Mouse (Mus musculus) MEL (cell line): Measurements from ENCODE around the gene Slc32a1. TPM values are rescaled to one million over a fixed set of nuclear protein-coding genes. Genes with fewer than 3 reads are reported as not detected.

Source experiments
- DNase-seq: peaks from one replicate; pipeline ENCODE4 v3.0.0; 2011; ENCODE audit warnings: low read depth, low spot score
- H3K27ac ChIP-seq: 2 replicates; pipeline ENCODE4 v1.5.1; 2012; ENCODE audit warnings: low read depth, mild to moderate bottlenecking, control low read depth, low read length, moderate library complexity; ENCODE audit not compliant: control insufficient read depth
- H3K27me3 ChIP-seq, 2 experiments: fragments of 150-350 bp in 1 of 2; sonication (generic) in 1 of 2; 2 replicates each; pipeline ENCODE4 v1.6.1; 2012; ENCODE audit warnings: low read length in 2 of 2, mild to moderate bottlenecking in 2 of 2, improper control_type of control experiment in 1 of 2, moderate library complexity in 1 of 2; ENCODE audit not compliant: insufficient read depth in 2 of 2, control insufficient read depth in 1 of 2
- H3K36me3 ChIP-seq, 2 experiments: 2 replicates each; pipeline ENCODE4 v1.6.1; 2012 to 2014; ENCODE audit warnings: low read length in 2 of 2, improper control_type of control experiment in 1 of 2, inconsistent platforms in 1 of 2, mild to moderate bottlenecking in 1 of 2; ENCODE audit not compliant: insufficient read depth in 2 of 2, control insufficient read depth in 1 of 2
- H3K4me1 ChIP-seq, 2 experiments: fragments of 150-350 bp in 1 of 2; sonication (generic) in 1 of 2; 2 replicates each; pipeline ENCODE4 v1.6.1; 2012; ENCODE audit warnings: low read length in 2 of 2, improper control_type of control experiment in 1 of 2, mild to moderate bottlenecking in 1 of 2; ENCODE audit not compliant: insufficient read depth in 2 of 2, control insufficient read depth in 1 of 2
- H3K4me3 ChIP-seq, 2 experiments: fragments of 150-350 bp in 1 of 2; sonication (generic) in 1 of 2; 2 replicates each; pipeline ENCODE4 v1.5.1; 2012; ENCODE audit warnings: low read depth in 2 of 2, low read length in 2 of 2, mild to moderate bottlenecking in 2 of 2, moderate library complexity in 2 of 2, control low read depth in 1 of 2, improper control_type of control experiment in 1 of 2; ENCODE audit not compliant: control insufficient read depth in 1 of 2, insufficient read depth in 1 of 2
- H3K79me2 ChIP-seq: 2 replicates; pipeline ENCODE4 v1.6.1; 2012; ENCODE audit warnings: mild to moderate bottlenecking, low read length, moderate library complexity; ENCODE audit not compliant: control insufficient read depth, poor library complexity, insufficient read depth
- H3K9ac ChIP-seq: 2 replicates; pipeline ENCODE4 v1.6.1; 2012; ENCODE audit warnings: low read depth, mild to moderate bottlenecking, control low read depth, low read length, moderate library complexity; ENCODE audit not compliant: control insufficient read depth, poor library complexity, severe bottlenecking
- H3K9me3 ChIP-seq: fragments of 150-350 bp; sonication (generic); replicated peaks from 2 replicates; pipeline ENCODE4 v1.6.1; 2012; ENCODE audit warnings: mild to moderate bottlenecking, low read length, improper control_type of control experiment, moderate library complexity; ENCODE audit not compliant: insufficient read depth
- CHD1 ChIP-seq: IDR thresholded peaks from 2 replicates; pipeline ENCODE4 v1.6.1; 2012; ENCODE audit warnings: low read depth, mild to moderate bottlenecking, inconsistent platforms, low read length, improper control_type of control experiment
- CHD2 ChIP-seq: IDR thresholded peaks from 2 replicates; pipeline ENCODE4 v1.6.1; 2011; ENCODE audit warnings: low read length, improper control_type of control experiment
- E2F4 ChIP-seq: IDR thresholded peaks from 2 replicates; pipeline ENCODE4 v1.6.1; 2011; ENCODE audit warnings: low read depth, low read length, improper control_type of control experiment, borderline replicate concordance
- ELF1 ChIP-seq: IDR thresholded peaks from 2 replicates; pipeline ENCODE4 v1.6.1; 2014; ENCODE audit warnings: low read depth, mild to moderate bottlenecking, inconsistent platforms, low read length, improper control_type of control experiment, moderate library complexity
- EP300 ChIP-seq, 2 experiments: IDR thresholded peaks; 2 replicates each; pipeline ENCODE4 v1.6.1; 2011; ENCODE audit warnings: improper control_type of control experiment in 2 of 2, low read length in 2 of 2, low read depth in 1 of 2, mild to moderate bottlenecking in 1 of 2
- GATA1 ChIP-seq: IDR thresholded peaks from 2 replicates; pipeline ENCODE4 v1.6.1; 2011; ENCODE audit warnings: low read depth, low read length, improper control_type of control experiment
- HCFC1 ChIP-seq: IDR thresholded peaks from 2 replicates; pipeline ENCODE4 v1.6.1; 2012; ENCODE audit warnings: low read depth, mild to moderate bottlenecking, inconsistent platforms, low read length, improper control_type of control experiment, moderate library complexity
- JUND ChIP-seq: IDR thresholded peaks from 2 replicates; pipeline ENCODE4 v1.6.1; 2011; ENCODE audit warnings: low read depth, mild to moderate bottlenecking, improper control_type of control experiment, low read length
- MAX ChIP-seq: IDR thresholded peaks from 2 replicates; pipeline ENCODE4 v1.6.1; 2011; ENCODE audit warnings: low read length, improper control_type of control experiment
- MEF2A ChIP-seq: IDR thresholded peaks from 2 replicates; pipeline ENCODE4 v1.6.1; 2014; ENCODE audit warnings: low read depth, mild to moderate bottlenecking, inconsistent platforms, low read length, improper control_type of control experiment; ENCODE audit not compliant: poor library complexity, insufficient replicate concordance, severe bottlenecking; ENCODE audit errors: extremely low read depth
- MYC ChIP-seq: IDR thresholded peaks from 2 replicates; pipeline ENCODE4 v1.6.1; 2011; ENCODE audit warnings: low read depth, mild to moderate bottlenecking, low read length, improper control_type of control experiment, moderate library complexity
- NELFE ChIP-seq: IDR thresholded peaks from 2 replicates; pipeline ENCODE4 v1.6.1; 2011; ENCODE audit warnings: low read depth, low read length, improper control_type of control experiment
- SIN3A ChIP-seq: IDR thresholded peaks from 2 replicates; pipeline ENCODE4 v1.6.1; 2012; ENCODE audit warnings: low read length, improper control_type of control experiment, inconsistent platforms
- SMC3 ChIP-seq: IDR thresholded peaks from 2 replicates; pipeline ENCODE4 v1.6.1; 2011; ENCODE audit warnings: low read depth, low read length, improper control_type of control experiment
- TCF12 ChIP-seq: IDR thresholded peaks from 2 replicates; pipeline ENCODE4 v1.6.1; 2014; ENCODE audit warnings: low read depth, mild to moderate bottlenecking, inconsistent platforms, low read length, improper control_type of control experiment, moderate library complexity
- UBTF ChIP-seq: IDR thresholded peaks from 2 replicates; pipeline ENCODE4 v1.6.1; 2012; ENCODE audit warnings: low read depth, mild to moderate bottlenecking, inconsistent platforms, low read length, improper control_type of control experiment, moderate library complexity, borderline replicate concordance; ENCODE audit not compliant: insufficient read depth
- USF1 ChIP-seq: IDR thresholded peaks from 2 replicates; pipeline ENCODE4 v1.6.1; 2014; ENCODE audit warnings: low read depth, mild to moderate bottlenecking, inconsistent platforms, low read length, improper control_type of control experiment, moderate library complexity
- USF2 ChIP-seq, 2 experiments: IDR thresholded peaks; 2 replicates each; pipeline ENCODE4 v1.6.1; 2011 to 2012; ENCODE audit warnings: improper control_type of control experiment in 2 of 2, low read length in 2 of 2, borderline replicate concordance in 1 of 2, inconsistent platforms in 1 of 2, low read depth in 1 of 2, mild to moderate bottlenecking in 1 of 2; ENCODE audit not compliant: insufficient read depth in 1 of 2
- ZKSCAN1 ChIP-seq: IDR thresholded peaks from 2 replicates; pipeline ENCODE4 v1.6.1; 2012; ENCODE audit warnings: low read depth, mild to moderate bottlenecking, inconsistent platforms, low read length, improper control_type of control experiment, moderate library complexity
- ZMIZ1 ChIP-seq: IDR thresholded peaks from 2 replicates; pipeline ENCODE4 v1.6.1; 2012; ENCODE audit warnings: low read depth, mild to moderate bottlenecking, inconsistent platforms, low read length, improper control_type of control experiment, moderate library complexity
- polyA plus RNA-seq, 2 experiments: library from polyadenylated mRNA; stranded (reverse) in 1 of 2; unstranded in 1 of 2; fragments of >175 nt in 1 of 2; fragments of >200 nt in 1 of 2; gene quantifications; 2 replicates each; pipeline versions ENCODE4 v1.2.1 to v1.2.4; 2012; ENCODE audit warnings: low replicate concordance in 2 of 2, low read depth in 1 of 2; ENCODE audit not compliant: insufficient read length in 2 of 2, insufficient read depth in 1 of 2, missing spikeins in 1 of 2
- total RNA-seq: library from RNA; depleted of rRNA; stranded (reverse); fragments of 300-350 nt; gene quantifications from 2 replicates; pipeline ENCODE4 v1.2.3, GENCODE M21; 2012; rRNA removed

Gene Slc32a1
- total and polyA plus RNA-seq, 3 experiments: not detected

DNA sequence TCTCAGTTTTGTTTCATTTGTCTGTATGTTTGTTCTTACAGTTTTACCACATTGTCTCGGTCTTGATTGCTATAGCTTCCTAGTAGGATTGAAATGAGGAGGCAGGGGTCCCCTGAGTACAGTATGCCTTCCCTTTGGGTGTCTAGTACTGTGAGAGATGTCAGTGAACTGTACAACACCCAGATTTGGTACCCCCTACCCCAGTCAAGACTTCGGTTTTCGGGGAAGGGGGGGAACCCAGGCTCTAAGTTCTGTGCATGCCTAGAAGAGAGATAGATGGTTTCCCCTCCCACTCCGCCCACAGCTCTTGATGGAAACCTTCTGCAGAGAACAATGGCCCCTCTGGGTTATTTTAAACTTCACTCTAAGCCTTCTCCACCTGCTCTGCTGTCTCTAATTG lies 54.5 kb downstream of the Slc32a1 start, which contains the start of gene Ppp1r16b:
Gene Ppp1r16b, plus strand, starts transcription at position 301 of the 400 bp plus-strand sequence.
- H3K9me3 ChIP-seq: no peaks in the 10 kb centered on the region
- no peak for DNase-seq
- H3K27ac ChIP-seq: no peak within 1 kb of the TSS
- TF ChIP-seq SIN3A: no peak
- TF ChIP-seq MEF2A: no peak
- no peak for TF ChIP-seq MYC
- no peak for TF ChIP-seq USF1
- TF ChIP-seq JUND: no peak
- no peak for TF ChIP-seq GATA1
- no peak for TF ChIP-seq E2F4
- TF ChIP-seq EP300 (IDR thresholded peaks at IDR 0.05; ENCODE audit: low read depth in 1 of 2, low read length in 2 of 2): no peak
- no peak for TF ChIP-seq MAX
- TF ChIP-seq ELF1: no peak
- TF ChIP-seq HCFC1: no peak
- TF ChIP-seq UBTF: no peak
- no peak for TF ChIP-seq ZMIZ1
- TF ChIP-seq CHD2: no peak
- TF ChIP-seq SMC3: no peak
- TF ChIP-seq CHD1: no peak
- no peak for TF ChIP-seq TCF12
- TF ChIP-seq USF2 (IDR thresholded peaks at IDR 0.05; ENCODE audit: borderline replicate concordance in 1 of 2, insufficient read depth in 1 of 2, low read depth in 1 of 2, low read length in 2 of 2): no peak
- TF ChIP-seq NELFE: no peak
- no peak for TF ChIP-seq ZKSCAN1
- H3K36me3 ChIP-seq: no peaks in the 10 kb centered on the region
- no peaks in the 10 kb centered on the region for H3K79me2 ChIP-seq
- no peaks in the 10 kb centered on the region for H3K4me1 ChIP-seq
- no peaks in the 10 kb centered on the region for H3K27me3 ChIP-seq
- no peak within 1 kb of the TSS for H3K4me3 ChIP-seq
- no peak within 1 kb of the TSS for H3K9ac ChIP-seq

Other genes starting within 250 kb of the Slc32a1 start
- not detected in 2 replicates for gene Snhg11, start 235.1 kb upstream of the Slc32a1 start, total RNA-seq
- gene Snhg11, start 235.1 kb upstream of the Slc32a1 start, polyA plus RNA-seq: under 1 TPM in 1 of 2 experiments, not detected in 1; 0.06 TPM
- gene Ralgapb, start 200.9 kb upstream of the Slc32a1 start, total RNA-seq: 15.0 and 15.6 TPM in 2 replicates
- 100 to 1,000 TPM in 1 of 2 experiments, 10 to 100 TPM in 1; 20.7 to 122 TPM for gene Ralgapb, start 200.9 kb upstream of the Slc32a1 start, polyA plus RNA-seq
- gene Adig, start 108.2 kb upstream of the Slc32a1 start, total RNA-seq: not detected in 2 replicates
- gene Adig, start 108.2 kb upstream of the Slc32a1 start, polyA plus RNA-seq: not detected
- gene Arhgap40, start 98.0 kb upstream of the Slc32a1 start, total RNA-seq: not detected in 2 replicates
- not detected for gene Arhgap40, start 98.0 kb upstream of the Slc32a1 start, polyA plus RNA-seq
- 16.2 and 17.0 TPM in 2 replicates for gene Actr5, start 14.1 kb downstream of the Slc32a1 start, total RNA-seq
- gene Actr5, start 14.1 kb downstream of the Slc32a1 start, polyA plus RNA-seq: 10 to 100 TPM in 1 of 2 experiments, not detected in 1; 20.8 TPM
- under 0.01 and 0.03 TPM in 2 replicates for gene Ppp1r16b, start 54.6 kb downstream of the Slc32a1 start, total RNA-seq
- under 1 TPM in 1 of 2 experiments, not detected in 1; 0.67 TPM for gene Ppp1r16b, start 54.6 kb downstream of the Slc32a1 start, polyA plus RNA-seq
- 2.6 and 3.4 TPM in 2 replicates for gene Fam83d, start 157.3 kb downstream of the Slc32a1 start, total RNA-seq
- gene Fam83d, start 157.3 kb downstream of the Slc32a1 start, polyA plus RNA-seq: 1 to 10 TPM in 1 of 2 experiments, not detected in 1; 5.2 TPM
- 17.3 and 18.5 TPM in 2 replicates for gene Dhx35, start 184.0 kb downstream of the Slc32a1 start, total RNA-seq
- gene Dhx35, start 184.0 kb downstream of the Slc32a1 start, polyA plus RNA-seq: 10 to 100 TPM in 1 of 2 experiments, not detected in 1; 23.6 TPM